Mouse (Mus musculus): ENCODE data around the gene Dnah2. TPM values are rescaled to one million over a fixed set of nuclear protein-coding genes. Genes with fewer than 3 reads are reported as not detected.

The Dnah2 gene
- 0.98 and 2.5 TPM in 2 replicates for total RNA-seq (2012; rRNA removed)

DNA sequence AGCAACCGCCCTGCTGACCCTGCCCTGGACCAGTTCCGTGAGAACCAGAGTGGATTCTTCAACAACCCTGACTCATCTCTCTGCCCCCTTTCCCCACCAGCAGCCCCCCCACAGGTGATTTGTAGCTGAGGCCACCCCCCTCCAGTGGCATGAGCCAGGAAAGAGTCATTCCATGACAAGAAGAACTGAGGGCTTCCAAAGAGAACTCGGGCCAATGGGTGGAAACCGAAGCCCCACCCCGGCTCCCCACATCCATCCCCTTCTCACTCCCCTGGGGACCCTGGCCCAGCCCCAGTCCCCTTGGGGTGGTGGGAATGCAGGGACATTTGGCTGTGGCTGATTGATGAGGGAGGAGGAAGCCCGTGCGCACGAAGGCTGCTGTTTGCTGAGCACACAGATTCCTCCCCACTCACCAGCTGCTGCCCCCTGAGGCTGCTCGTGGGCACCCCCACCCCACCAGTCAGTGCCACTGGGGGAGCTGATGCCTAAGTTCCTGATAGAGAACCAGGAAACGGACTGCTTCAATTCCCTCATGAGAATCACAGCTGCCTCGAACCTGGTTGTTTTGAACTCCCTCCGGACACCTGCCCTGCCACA, at the start of gene Dnah2:
Gene Dnah2, minus strand, starts transcription at position 51 of the 597 bp plus-strand sequence.
- Histone ChIP-seq H3K4me1 (ENCODE audit: control insufficient read depth in 2 of 2, insufficient read depth in 2 of 2, low read length in 2 of 2, poor library complexity in 1 of 2) (peaks cover 9 to 45% of the 10 kb centered on the region in 2 experiments), H3K27ac (ENCODE audit: insufficient read depth, low read depth, low read length, poor library complexity, severe bottlenecking) (no peak within 1 kb of the TSS), H3K4me3 (ENCODE audit: insufficient read depth in 1 of 2, low read depth in 1 of 2, low read length in 2 of 2, poor library complexity in 1 of 2, severe bottlenecking in 1 of 2) (no peak within 1 kb of the TSS), H3K9ac (ENCODE audit: insufficient read depth, low read depth, low read length, poor library complexity, severe bottlenecking) (no peak within 1 kb of the TSS), H3K36me3 (ENCODE audit: control insufficient read depth, insufficient read depth, low read length, poor library complexity, severe bottlenecking) (no peaks in the 10 kb centered on the region), H3K9me3 (ENCODE audit: control insufficient read depth, insufficient read depth, low read depth, low read length) (no peaks in the 10 kb centered on the region)
- no peak for DNase-seq (ENCODE audit: low read depth, low spot score)
- in situ Hi-C loops (cut with MboI; ENCODE audit: low sequenced_read_pairs in 2 of 2, unreplicated experiment in 2 of 2): no loop called here
- TF ChIP-seq ZNF384 (IDR thresholded peaks at IDR 0.05; ENCODE audit: low read depth, low read length) (no peak), MAFK (IDR thresholded peaks at IDR 0.05; ENCODE audit: insufficient read depth, low read depth, low read length) (no peak), ZC3H11A (IDR thresholded peaks at IDR 0.05; ENCODE audit: borderline replicate concordance, low read depth, low read length) (no peak), CHD2 (IDR thresholded peaks at IDR 0.05; ENCODE audit: low read depth, low read length) (no peak), HCFC1 (IDR thresholded peaks at IDR 0.05; ENCODE audit: borderline replicate concordance, insufficient read depth, low read length) (no peak)

DNA sequence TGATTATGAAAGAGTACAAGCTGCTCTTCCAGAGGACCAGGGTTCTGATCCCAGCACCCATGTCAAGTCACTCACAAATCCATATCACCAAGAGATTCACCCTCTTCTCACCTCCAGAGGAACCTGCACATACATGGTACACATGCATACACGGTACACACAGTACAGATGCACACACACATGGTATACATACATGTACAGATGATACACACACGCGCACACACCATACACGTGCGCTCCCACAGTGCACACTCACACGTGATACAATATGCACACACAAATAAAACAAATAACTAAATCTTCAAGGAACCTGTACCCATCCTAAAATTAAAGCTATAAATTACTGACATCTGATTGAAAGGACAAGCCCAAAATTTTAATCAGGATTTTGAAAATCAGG, 45.9 kb upstream of the Dnah2 start:
- no peak for DNase-seq (ENCODE audit: low read depth, low spot score)
- H3K4me3 ChIP-seq (ENCODE audit: insufficient read depth in 1 of 2, low read depth in 1 of 2, low read length in 2 of 2, poor library complexity in 1 of 2, severe bottlenecking in 1 of 2): no peak overlapping the region
- peaks cover 25% of the 10 kb centered on the region for H3K36me3 ChIP-seq (ENCODE audit: control insufficient read depth, insufficient read depth, low read length, poor library complexity, severe bottlenecking)
- H3K9ac ChIP-seq (ENCODE audit: insufficient read depth, low read depth, low read length, poor library complexity, severe bottlenecking): no peak overlapping the region
- no peaks in the 10 kb centered on the region for H3K9me3 ChIP-seq (ENCODE audit: control insufficient read depth, insufficient read depth, low read depth, low read length)
- H3K27ac ChIP-seq (ENCODE audit: insufficient read depth, low read depth, low read length, poor library complexity, severe bottlenecking): no peak overlapping the region
- in situ Hi-C loops (cut with MboI; ENCODE audit: low sequenced_read_pairs in 2 of 2, unreplicated experiment in 2 of 2): no loop called here
- peaks cover 8 to 13% of the 10 kb centered on the region in 2 experiments for H3K4me1 ChIP-seq (ENCODE audit: control insufficient read depth in 2 of 2, insufficient read depth in 2 of 2, low read length in 2 of 2, poor library complexity in 1 of 2)
- TF ChIP-seq HCFC1 (IDR thresholded peaks at IDR 0.05; ENCODE audit: borderline replicate concordance, insufficient read depth, low read length) (no peak), MAFK (IDR thresholded peaks at IDR 0.05; ENCODE audit: insufficient read depth, low read depth, low read length) (no peak), CHD2 (IDR thresholded peaks at IDR 0.05; ENCODE audit: low read depth, low read length) (no peak), ZNF384 (IDR thresholded peaks at IDR 0.05; ENCODE audit: low read depth, low read length) (no peak), ZC3H11A (IDR thresholded peaks at IDR 0.05; ENCODE audit: borderline replicate concordance, low read depth, low read length) (no peak)

- Histone ChIP-seq H3K27ac (ENCODE audit: insufficient read depth, low read depth, low read length, poor library complexity, severe bottlenecking) (no peak overlapping the region), H3K36me3 (ENCODE audit: control insufficient read depth, insufficient read depth, low read length, poor library complexity, severe bottlenecking) (peaks cover 45% of the 10 kb centered on the region), H3K4me1 (ENCODE audit: control insufficient read depth in 2 of 2, insufficient read depth in 2 of 2, low read length in 2 of 2, poor library complexity in 1 of 2) (peaks cover 0 to 13% of the 10 kb centered on the region in 2 experiments; a peak in 2 of 4 replicates), H3K9ac (ENCODE audit: insufficient read depth, low read depth, low read length, poor library complexity, severe bottlenecking) (no peak overlapping the region), H3K4me3 (ENCODE audit: insufficient read depth in 1 of 2, low read depth in 1 of 2, low read length in 2 of 2, poor library complexity in 1 of 2, severe bottlenecking in 1 of 2) (no peak overlapping the region), H3K9me3 (ENCODE audit: control insufficient read depth, insufficient read depth, low read depth, low read length) (no peaks in the 10 kb centered on the region)
- TF ChIP-seq ZC3H11A (IDR thresholded peaks at IDR 0.05; ENCODE audit: borderline replicate concordance, low read depth, low read length) (no peak), CHD2 (IDR thresholded peaks at IDR 0.05; ENCODE audit: low read depth, low read length) (no peak), ZNF384 (IDR thresholded peaks at IDR 0.05; ENCODE audit: low read depth, low read length) (no peak), MAFK (IDR thresholded peaks at IDR 0.05; ENCODE audit: insufficient read depth, low read depth, low read length) (no peak), HCFC1 (IDR thresholded peaks at IDR 0.05; ENCODE audit: borderline replicate concordance, insufficient read depth, low read length) (no peak)
- DNase-seq (ENCODE audit: low read depth, low spot score): no peak
- in situ Hi-C loops (cut with MboI; ENCODE audit: low sequenced_read_pairs in 2 of 2, unreplicated experiment in 2 of 2): no loop called here
These were observed 43.9 kb upstream of the Dnah2 start for GRCm38 (mm10) chr11:69592799-69593198.

DNA sequence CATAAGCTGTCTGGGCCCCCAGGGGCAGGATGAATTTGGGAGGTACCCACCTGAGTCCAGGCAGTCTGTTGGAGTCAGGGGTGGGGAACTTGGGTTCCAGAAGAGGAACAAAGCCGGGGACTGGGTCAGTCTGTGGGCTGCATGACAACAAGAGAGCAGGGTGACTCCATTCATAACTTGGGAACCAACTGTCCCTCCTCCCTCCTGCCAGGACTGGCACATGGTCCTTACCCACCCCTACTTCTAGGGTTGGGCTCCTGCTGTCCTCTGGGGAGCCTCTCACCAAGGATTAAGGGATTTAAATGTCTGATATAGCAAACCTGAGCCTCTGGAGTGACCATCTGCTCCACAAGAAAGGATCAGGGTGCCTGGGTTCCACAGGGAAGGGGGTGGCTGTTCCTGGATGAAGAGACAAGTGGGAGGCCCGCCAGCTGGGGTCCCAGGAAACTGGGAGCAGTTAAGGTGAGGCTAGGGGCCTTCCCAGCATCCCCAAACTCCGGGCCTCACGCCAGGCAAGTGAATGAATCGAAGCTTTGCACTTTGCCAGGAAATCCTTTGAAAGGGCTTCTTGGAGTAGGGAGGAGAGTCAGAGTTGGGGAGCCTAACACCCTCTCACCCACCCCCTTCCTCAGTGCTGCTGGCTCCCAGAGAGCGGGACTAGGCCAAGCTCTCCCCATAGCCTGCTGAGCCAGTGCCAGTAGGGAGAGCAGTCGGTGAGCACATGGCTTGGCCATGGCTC, 43.2 kb upstream of the Dnah2 start:
- TF ChIP-seq CHD2 (IDR thresholded peaks at IDR 0.05; ENCODE audit: low read depth, low read length) (no peak), HCFC1 (IDR thresholded peaks at IDR 0.05; ENCODE audit: borderline replicate concordance, insufficient read depth, low read length) (no peak), MAFK (IDR thresholded peaks at IDR 0.05; ENCODE audit: insufficient read depth, low read depth, low read length) (no peak), ZC3H11A (IDR thresholded peaks at IDR 0.05; ENCODE audit: borderline replicate concordance, low read depth, low read length) (no peak), ZNF384 (IDR thresholded peaks at IDR 0.05; ENCODE audit: low read depth, low read length) (no peak)
- Histone ChIP-seq H3K27ac (ENCODE audit: insufficient read depth, low read depth, low read length, poor library complexity, severe bottlenecking) (no peak overlapping the region), H3K36me3 (ENCODE audit: control insufficient read depth, insufficient read depth, low read length, poor library complexity, severe bottlenecking) (peaks cover 53% of the 10 kb centered on the region), H3K4me1 (ENCODE audit: control insufficient read depth in 2 of 2, insufficient read depth in 2 of 2, low read length in 2 of 2, poor library complexity in 1 of 2) (peaks cover 0 to 13% of the 10 kb centered on the region in 2 experiments; a peak in 2 of 4 replicates), H3K9ac (ENCODE audit: insufficient read depth, low read depth, low read length, poor library complexity, severe bottlenecking) (no peak overlapping the region), H3K4me3 (ENCODE audit: insufficient read depth in 1 of 2, low read depth in 1 of 2, low read length in 2 of 2, poor library complexity in 1 of 2, severe bottlenecking in 1 of 2) (no peak overlapping the region), H3K9me3 (ENCODE audit: control insufficient read depth, insufficient read depth, low read depth, low read length) (no peaks in the 10 kb centered on the region)
- no peak for DNase-seq (ENCODE audit: low read depth, low spot score)
- in situ Hi-C loops (cut with MboI; ENCODE audit: low sequenced_read_pairs in 2 of 2, unreplicated experiment in 2 of 2): no loop called here
